Mouse (Mus musculus) layer of hippocampus, adult 11-12 months (tissue): Measurements from ENCODE around the gene Gm20422.
A peak's percentile ranks its signal among the peaks of the same experiment; 100 is the strongest.

Source experiments
- DNase-seq: peaks from one replicate; pipeline ENCODE4 v3.0.0; 2022; ENCODE audit warnings: low spot score

Gene Gm20422

DNA sequence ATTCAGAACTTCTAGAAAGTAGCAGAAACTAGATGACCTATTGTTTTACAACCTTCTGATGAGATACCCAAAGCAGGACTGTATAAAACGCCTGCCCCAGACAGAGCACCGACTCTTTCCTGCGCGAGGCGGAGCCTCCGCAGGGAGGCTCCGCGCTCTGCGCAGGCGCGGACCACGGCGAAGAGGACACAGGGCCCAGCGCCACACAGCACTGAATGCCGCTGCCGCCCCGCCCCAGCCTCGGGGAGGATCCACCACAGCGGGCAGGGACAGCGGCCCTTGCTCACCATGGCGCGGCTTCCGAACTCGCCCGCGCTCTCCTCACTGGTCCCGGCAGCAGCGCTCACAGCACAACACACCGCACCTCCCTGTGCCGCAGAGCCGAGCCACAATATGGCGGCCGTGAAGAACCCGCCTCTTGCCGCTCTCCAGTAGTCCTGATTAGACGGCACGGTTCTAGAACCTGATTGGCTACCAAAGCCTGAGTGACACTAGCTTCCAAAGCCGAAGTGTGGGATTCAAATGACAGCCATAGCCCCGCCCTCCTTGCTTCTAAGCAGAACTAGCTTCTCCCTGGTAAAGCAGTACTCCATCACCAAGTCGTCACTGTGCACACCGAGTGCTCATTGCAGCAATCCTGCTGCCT, at the start of gene Gm20422:
Gm20422 (minus strand) TSS at position 384 of the 646 bp plus-strand sequence.
- peak; percentile 92 for DNase-seq

DNA sequence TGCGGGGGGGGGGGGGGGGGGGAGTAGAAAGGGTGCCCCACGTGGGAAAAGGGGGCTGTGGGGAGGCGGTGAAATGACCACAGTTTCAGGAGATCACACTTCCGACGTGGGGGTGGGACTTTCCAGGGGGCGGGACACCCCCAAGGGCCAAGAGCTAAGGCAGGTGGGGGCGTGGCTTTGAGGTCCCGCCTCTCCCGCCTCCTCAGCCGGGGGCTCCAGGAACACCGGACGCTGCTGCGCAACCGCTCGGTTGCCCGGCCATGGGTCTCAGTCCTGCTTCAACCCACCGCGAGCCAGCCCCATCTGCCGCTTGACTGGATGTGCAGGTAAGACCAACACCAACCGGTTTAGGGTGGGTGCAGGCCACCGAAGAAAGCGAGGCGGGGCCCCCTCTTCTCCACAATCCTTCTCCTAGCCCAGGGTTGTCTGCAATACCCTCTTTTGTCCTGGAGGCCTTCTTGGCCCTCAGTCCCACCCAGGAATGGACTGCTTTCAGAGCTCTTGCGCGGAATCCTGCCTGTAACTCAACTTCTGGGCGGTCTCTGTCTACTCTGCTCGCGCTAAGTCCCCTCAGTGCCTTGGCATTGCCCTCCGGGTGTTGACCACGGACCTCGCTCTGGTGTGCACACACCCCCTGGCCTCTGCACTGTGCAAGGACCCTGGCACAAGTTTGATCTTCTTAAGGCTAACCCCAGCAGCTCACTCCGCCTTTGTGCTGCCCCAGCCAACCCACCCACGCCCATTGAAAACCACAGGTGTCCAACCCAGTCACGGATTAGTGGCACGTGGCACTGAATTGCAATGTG, 47.9 kb upstream of the Gm20422 start, which contains the start of gene Lpar2:
Lpar2 (plus strand) TSS at position 44 of the 806 bp plus-strand sequence.
- no peak for DNase-seq

DNA sequence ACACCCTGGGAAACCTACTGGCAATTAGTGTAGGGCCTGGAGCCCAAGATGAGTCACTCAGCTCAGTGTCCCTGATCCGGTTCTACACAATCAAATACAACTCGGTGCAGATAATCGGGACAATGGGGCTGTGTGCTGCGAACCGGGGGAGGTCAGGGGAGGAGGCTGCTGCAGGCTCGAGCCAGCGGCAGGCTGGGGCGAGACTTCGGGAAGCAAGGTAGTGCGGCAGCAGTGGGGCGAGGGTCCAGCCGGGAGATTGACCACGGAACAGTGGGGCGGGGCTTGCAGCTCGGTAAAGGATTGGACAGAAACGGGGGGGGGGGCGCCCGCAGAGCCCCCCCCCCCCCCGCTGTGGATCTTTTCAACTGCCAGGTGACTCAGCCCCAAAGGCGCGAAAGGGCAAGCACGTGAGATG, 47.3 kb upstream of the Gm20422 start:
- DNase-seq, result no peak

DNA sequence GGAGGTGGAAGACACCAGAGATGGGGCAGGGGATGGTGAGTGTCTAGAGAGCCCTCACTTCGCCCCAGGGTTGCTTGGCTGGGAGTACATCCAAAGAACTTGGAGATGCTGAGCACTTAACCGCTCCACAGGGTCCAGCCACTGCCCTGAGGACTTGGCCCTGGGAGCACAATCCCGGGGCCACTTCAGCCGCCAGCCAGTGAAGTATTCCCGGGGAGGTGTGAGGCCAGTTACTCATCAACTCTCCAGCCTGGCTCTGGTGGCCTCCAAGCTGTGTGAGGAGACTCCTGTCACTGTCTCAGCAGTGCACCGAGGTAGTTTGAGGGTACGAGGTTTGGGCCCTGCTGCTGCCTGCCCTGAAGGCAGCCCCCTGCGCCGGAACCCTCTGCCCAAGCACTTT, 45.8 kb upstream of the Gm20422 start:
- DNase-seq, result no peak

DNA sequence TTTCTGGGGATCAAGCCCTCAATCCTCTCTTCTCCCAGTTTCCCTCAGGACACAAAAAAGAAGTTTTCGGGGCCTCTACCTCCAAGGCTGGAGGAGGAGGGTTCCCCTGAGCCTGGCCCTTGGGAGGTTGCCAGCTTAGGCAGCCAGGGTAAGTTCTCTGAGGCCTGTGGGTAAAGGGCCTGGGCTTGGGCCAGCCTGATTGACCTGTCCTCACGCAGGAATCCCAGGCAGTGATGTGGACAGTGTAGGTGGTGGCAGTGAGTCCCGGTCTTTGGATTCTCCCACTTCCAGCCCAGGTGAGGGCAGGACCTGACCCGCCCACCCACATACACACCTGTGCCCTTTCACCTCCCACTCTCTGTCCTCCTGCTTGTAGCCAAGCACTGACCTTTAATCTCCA, 40.7 kb upstream of the Gm20422 start:
- DNase-seq, result no peak

DNA sequence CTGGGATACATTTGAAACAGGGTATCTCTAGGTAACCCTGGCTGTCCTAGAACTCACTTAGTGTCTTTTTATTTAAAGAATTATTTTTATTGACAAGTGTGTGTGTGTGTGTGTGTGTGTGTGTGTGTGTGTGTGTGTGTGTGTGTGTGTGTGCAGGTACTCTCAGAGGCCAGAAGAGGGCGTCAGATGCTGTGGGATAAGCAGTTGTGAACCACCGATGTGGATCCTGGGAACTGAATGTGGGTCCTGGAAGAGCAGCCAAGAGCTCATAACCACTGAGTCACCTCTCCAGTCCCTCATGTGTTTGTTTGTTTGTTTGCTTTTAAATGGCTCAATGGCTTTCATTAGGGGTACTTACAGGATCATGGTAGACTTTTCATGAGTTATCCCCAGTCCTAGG, 40.2 kb upstream of the Gm20422 start:
- no peak for DNase-seq

DNA sequence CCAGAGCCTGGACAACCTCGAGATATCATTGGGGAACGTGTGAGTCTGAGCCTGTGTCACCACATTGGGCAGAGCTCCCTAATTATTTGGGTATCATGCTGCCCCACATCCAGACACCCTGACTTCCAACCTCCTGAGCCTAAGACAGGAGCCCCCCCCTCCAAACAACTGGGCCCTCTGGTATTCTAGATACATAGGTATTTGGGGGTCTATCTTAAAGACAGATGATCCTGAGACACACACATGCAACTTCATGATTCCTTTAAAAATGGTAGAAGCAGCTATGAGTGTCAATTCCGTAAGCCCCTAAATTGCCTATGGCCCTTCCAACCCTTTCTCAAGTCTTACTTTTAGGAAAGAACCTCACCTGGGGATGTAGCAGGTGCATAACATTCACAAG, 35.1 kb upstream of the Gm20422 start:
- no peak for DNase-seq

DNA sequence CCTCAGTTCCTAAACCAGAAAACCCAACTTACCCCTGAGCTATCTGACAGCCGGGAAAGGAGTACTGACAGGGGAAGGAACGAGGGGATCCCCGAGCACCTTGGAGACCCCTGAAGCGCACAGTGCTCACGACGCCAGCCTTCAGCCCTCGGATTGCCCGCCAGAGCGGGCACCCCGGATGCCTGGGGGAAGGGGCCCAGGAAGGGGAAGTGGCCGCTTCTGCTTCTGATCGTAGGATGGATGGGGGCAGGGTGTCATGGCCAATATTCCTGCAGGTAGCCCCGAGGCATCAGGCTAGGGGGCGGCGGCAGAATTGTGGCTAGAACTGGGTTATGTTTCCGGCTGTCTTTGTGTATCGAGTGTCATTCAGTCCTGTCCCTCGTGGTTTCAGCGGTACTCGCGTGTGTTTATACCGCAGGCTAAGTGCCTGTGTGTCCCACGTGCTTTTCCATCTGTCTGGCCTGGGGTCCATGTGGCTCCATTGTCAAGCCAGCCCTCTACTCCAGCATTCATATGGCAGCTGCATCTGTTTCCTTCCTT, 34.2 kb upstream of the Gm20422 start:
- peak; percentile 52 for DNase-seq

DNA sequence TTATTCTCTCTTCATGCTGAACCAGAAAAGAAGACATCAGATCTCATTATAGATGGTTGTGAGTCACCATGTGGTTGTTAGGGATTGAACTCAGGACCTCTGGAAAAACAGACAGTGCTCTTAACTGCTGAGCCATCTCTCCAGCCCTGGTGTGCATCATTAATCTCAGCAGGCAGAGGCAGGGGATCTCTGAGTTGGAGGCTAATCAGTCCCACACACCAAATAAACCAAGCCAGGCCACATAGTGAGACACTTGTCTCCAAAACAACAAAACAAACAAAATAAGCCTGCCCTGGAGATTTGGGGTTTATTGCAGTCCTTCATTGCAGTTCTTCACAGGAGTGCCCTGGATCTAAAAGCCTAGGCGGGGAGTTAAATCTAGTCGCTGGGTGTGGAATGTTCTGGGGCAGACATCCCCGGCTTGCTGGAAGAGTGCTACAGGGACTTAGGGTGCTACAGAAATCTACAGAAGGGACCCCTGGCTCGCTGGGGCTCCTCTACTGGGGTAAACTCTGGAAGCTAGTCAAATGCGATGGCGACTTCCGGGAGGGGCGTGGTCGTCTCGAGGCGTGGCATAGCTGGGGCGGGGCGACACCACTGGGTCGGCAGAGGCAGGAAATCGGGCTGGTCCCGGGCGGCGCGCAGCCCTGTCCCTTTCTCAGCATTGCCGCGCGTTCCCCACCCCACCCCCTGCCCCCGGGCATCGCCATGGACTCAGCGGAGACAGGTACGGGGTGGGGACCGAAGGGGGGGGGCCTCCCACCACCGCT, 33.6 kb upstream of the Gm20422 start, which contains the start of gene Gmip:
Gmip (plus strand) TSS at position 586 of the 770 bp plus-strand sequence.
- DNase-seq, result peak; percentile 67

DNA sequence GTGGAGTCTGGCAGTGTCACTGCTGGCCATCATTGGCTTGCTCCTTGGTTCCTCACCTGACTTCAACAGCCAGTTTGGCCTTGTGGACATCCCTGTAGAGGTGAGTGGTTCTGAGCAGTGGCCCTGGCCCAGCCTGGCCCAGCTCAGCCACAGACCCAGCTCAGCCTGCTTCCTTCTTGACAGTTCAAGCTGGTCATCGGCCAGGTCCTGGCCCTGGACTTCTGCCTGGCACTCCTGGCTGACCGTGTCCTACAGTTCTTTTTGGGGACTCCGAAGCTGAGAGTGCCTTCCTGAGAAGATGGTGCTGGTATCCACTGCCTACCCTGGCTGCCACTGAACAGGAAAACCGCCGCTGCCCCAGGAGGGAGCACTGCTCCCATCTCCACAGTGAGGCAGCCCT, 32.5 kb upstream of the Gm20422 start:
- no peak for DNase-seq

DNA sequence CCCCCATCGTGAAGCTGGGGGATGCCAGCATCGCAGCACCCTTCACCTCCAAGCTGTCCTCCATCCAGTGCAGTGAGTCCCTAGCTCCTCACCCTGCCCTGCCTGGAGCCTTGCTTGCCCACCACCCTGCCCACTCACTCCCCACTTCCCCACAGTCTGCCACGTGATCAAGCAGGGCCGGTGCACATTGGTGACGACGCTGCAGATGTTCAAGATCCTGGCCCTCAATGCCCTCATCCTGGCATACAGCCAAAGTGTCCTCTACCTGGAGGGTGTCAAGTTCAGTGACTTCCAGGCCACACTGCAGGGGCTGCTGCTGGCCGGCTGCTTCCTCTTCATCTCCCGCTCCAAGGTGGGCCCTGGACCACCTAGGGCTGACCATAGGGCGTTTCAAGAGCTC, 30.8 kb upstream of the Gm20422 start:
- no peak for DNase-seq

DNA sequence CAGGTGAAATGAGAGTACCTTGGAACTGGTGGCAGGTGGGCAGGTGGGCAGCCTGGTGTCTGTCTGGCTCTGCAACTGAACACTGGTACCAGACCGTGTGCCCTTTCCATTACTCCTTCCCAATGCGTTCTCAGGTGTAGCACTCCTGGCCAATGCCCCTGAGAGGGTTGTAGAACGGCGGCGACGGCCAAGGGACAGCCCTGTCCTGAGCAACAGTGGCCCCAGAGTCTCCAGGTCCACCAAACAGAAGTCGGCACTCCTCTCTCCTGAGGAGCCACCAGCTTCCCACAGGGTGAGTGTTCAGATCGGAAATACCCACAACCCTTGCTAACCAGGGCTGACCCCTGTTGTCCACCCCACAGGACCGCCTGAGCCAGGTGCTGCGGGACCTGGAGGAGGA, 30.4 kb upstream of the Gm20422 start:
- DNase-seq, result no peak

DNA sequence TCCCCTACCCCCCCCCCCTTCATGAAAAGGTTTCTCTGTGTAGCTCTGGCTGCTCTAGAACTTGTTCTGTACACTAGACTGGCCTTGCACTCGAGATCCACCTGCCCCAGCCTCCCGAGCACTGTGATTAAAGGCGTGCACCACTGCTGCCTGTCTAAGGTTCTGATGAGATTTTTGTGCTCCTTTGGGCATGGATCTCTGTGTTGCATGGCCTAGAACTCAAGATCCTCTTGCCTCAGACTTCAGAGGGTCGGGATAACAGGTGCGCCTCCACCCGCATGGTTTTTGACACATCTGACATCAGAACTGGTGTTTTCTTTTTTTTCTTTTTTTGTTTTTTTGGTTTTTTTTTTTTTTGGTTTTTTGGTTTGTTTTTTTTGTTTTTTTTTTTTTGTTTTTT, 29.9 kb upstream of the Gm20422 start:
- DNase-seq, result no peak

DNA sequence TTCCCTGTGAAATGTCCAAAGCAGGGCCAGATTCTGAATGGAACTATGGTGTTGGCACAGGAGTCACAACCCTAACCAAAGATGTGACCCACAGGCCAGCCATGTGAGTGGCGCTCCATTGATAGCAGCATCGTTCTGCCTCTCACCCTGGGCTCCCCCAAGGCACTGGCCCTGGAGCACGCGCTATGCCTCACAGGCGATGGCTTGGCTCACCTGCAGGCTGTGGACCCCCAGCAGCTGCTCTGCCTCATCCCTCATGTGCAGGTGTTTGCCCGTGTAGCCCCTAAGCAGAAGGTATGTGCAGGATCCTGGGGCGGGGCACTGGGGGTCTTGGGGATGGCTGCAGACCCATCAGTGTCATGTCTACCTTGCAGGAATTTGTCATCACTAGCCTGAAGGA, 28.7 kb upstream of the Gm20422 start:
- no peak for DNase-seq

DNA sequence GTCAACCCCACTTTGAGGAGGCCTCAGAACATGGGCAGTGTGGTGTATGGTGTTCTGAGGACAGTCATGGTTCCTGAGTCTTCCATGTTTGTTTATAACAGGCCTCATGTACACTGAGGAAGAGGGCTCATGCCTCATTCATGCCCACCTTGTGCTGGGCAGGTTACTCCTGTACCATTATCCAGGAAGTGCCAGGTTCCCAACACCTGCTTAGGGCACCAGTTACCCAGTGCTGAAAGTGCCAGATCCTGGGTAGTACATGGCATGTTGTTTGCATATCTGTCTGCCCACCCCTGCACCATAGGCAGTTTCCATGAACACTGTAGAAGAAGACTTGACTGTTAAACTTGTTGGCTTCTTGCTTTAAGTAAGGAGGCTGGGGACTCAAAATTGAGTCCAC, 27.5 kb upstream of the Gm20422 start:
- no peak for DNase-seq

DNA sequence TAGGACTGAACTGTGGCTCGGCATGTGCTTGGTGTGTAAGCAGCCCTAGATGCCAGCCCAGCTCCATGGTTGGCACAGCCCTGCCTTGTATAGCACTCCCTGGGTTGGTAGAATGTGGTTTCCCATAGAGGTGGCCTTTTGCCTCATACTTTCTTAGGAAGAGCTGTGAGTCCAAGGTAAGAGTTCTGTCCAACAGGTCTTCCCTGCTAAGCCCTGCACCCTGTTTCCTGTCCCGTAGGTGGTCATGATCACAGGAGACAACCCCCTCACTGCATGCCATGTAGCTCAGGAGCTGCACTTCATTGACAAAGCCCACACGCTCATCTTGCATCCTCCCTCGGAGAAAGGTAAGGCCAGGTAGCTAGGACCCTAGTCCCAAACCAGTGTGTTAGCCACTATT, 27.1 kb upstream of the Gm20422 start:
- no peak for DNase-seq

DNA sequence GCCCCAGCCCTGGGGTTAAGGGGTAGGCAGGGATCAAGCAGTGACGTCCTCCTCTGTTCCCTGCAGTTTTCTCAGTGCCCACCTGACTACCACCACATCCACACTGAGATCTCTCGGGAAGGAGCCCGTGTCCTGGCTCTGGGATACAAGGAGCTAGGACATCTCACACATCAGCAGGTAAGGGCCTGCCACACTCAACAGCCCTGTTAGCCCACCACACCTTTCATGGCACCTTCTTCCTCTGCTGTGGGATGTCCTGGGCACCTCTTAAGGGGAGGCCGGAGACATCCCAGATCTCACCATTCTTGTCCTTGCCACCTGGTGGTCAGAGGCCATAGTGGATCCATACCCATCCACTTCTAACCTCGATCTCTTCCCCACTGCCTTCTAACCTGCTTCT, 25.3 kb upstream of the Gm20422 start:
- no peak for DNase-seq

DNA sequence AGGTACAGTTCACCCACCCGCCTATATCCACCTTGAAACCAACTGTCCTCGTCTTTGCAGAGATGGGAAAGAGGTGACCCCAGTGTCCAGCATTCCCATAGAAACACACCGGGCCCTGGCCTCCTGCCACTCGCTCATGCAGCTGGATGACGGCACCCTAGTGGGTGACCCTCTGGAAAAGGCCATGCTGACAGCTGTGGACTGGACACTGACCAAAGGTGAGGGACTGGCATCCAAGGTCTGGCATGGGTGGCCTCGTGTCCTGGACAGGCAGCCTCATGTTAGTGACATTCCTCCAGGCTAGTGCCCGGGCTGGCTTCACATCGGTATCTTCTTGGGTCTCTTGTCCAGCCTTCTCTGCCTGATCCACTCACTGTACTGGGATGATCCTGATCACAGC, 24.6 kb upstream of the Gm20422 start:
- DNase-seq, result peak; percentile 2

DNA sequence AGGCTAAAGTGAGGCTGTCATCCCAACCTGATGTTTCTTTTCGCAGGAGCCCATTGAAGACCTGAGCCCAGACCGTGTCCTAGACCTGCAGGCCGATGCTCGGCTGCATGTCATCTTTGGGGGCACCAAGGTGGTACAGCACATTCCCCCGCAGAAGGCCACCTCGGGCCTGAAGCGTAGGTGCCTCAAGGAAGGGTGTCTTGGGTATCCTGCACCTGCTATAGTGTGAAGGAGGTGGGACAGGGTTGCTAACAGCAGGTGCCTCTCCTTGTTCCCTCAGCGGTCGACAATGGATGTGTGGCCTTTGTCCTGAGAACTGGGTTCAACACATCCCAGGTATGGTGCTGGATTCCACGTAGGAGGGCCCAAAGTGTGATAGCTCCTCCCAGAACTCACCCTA, 23.0 kb upstream of the Gm20422 start:
- DNase-seq, result peak; percentile 2

DNA sequence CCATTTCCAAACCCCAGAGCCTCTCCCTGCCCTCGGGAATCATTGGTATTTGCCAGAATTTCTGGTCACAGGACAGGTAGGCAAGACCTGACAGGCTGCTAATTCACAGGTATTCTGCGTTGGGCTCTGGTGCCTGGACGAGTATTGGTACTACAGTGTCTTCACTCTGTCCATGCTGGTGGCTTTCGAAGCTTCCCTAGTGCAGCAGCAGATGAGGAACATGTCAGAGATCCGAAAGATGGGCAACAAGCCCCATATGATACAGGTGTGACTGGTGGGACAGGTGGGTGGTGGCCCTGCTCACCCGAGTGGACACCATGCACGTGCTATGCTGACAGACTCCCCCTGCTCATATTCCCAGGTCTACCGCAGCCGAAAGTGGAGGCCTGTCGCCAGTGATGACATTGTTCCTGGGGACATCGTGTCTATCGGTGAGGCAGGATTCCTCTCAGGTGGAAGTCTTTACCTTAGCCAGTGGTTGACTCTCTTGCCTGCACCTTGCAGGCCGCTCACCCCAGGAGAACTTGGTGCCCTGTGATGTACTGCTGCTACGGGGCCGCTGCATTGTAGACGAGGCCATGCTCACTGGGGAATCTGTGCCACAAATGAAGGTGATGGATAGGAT, 22.1 kb upstream of the Gm20422 start:
- DNase-seq, result no peak

DNA sequence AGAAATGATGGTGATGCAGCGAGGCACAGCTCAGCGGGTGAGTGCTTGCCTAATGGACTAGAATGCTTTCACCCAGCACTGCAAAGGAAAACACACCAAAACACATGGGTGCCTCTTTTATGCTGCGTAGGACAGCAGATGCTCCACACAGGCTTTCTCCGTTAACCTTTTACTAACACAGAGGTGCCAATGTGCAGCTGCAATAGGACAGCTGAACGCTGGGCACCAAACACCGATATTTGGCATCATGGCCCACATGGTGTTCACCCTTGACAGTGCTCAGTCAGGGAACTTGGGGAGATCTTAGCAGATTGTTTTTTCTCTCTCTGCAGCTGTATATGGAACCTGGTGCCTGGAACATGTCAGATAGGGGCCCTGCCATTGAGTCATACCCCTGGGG, 20.2 kb upstream of the Gm20422 start:
- DNase-seq, result no peak

DNA sequence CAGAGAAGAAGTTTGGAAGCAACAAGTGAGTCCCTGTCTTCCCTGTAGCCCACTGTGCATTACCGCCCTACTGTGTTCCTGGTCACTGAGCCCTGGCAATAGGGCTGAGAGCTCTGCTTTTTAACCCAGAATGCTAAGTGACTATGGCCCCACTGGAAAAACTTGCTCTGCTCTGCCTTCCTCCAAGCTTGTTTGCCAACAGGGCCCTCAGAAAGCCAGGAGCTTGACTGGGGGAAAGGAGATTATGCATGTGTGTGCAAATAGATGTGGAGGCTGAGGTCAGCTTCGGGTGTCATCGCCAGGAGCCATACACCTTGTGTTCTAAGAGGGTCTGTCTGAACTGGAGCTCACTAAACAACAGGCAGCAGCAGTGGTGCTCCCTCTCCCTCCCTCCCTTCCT, 19.4 kb upstream of the Gm20422 start:
- DNase-seq, result no peak
